Mouse (Mus musculus): ENCODE measurements around the gene Mrpl27. TPM values are rescaled to one million over a fixed set of nuclear protein-coding genes. Genes with fewer than 3 reads are reported as not detected.

Mrpl27 gene
- 122 and 147 TPM in 2 replicates for polyA plus RNA-seq (2014; fragmentation: Nextera tagmentation; extraction: Ambion mirVana)

GRCm38 (mm10) chr11:94653663-94654436 lies at the start of gene Mrpl27, which contains the start of gene Eme1:
Mrpl27 (plus strand) TSS chr11:94653767.
Eme1 (minus strand) TSS chr11:94653964.
- peak; percentile 94 for ATAC-seq (ENCODE audit: low read depth)
- peaks cover 9% of the 10 kb centered on the region; the same call in 1 of the 2 replicates for H3K4me1 ChIP-seq (ENCODE audit: control insufficient read depth, insufficient read depth, low read length)
- no peaks in the 10 kb centered on the region for H3K27me3 ChIP-seq (ENCODE audit: control insufficient read depth, insufficient read depth, low read length)
- peak within 1 kb of the TSS; percentile 56 for H3K4me3 ChIP-seq (ENCODE audit: low read depth, low read length)
- peak within 1 kb of the TSS; percentile 69 for H3K4me2 ChIP-seq (ENCODE audit: low read depth, low read length)
- peaks cover 5% of the 10 kb centered on the region; the same call in 1 of the 2 replicates for H3K36me3 ChIP-seq (ENCODE audit: control insufficient read depth, insufficient read depth, low read length)
- no peaks in the 10 kb centered on the region for H3K9me3 ChIP-seq (ENCODE audit: control insufficient read depth, low read length)
- peak within 1 kb of the TSS; percentile 86 for H3K27ac ChIP-seq (ENCODE audit: low read depth, low read length)
- peak within 1 kb of the TSS; percentile 62 for H3K9ac ChIP-seq (replicated peaks; ENCODE audit: low read depth, low read length)
- under 1% methylated on average over 32 of the region's 32 CpGs for WGBS

GRCm38 (mm10) chr11:94610744-94611740 lies 42.5 kb upstream of the Mrpl27 start:
- Histone ChIP-seq H3K9me3 (ENCODE audit: control insufficient read depth, low read length) (no peaks in the 10 kb centered on the region), H3K9ac (replicated peaks; ENCODE audit: low read depth, low read length) (no peak overlapping the region), H3K4me3 (ENCODE audit: low read depth, low read length) (no peak overlapping the region), H3K36me3 (ENCODE audit: control insufficient read depth, insufficient read depth, low read length) (no peaks in the 10 kb centered on the region), H3K27me3 (ENCODE audit: control insufficient read depth, insufficient read depth, low read length) (no peaks in the 10 kb centered on the region), H3K4me1 (ENCODE audit: control insufficient read depth, insufficient read depth, low read length) (no peaks in the 10 kb centered on the region), H3K4me2 (ENCODE audit: low read depth, low read length) (no peak overlapping the region), H3K27ac (ENCODE audit: low read depth, low read length) (no peak overlapping the region)
- 51% methylated on average over 4 of the region's 4 CpGs for WGBS
- peak; percentile 87 for ATAC-seq (ENCODE audit: low read depth)

- 67% methylated on average over 4 of the region's 4 CpGs for WGBS
- H3K4me1 ChIP-seq (ENCODE audit: control insufficient read depth, insufficient read depth, low read length) = no peaks in the 10 kb centered on the region
- no peak for ATAC-seq (ENCODE audit: low read depth)
- H3K9me3 ChIP-seq (ENCODE audit: control insufficient read depth, low read length) = no peaks in the 10 kb centered on the region
- H3K27ac ChIP-seq (ENCODE audit: low read depth, low read length) = no peak overlapping the region
- no peaks in the 10 kb centered on the region for H3K36me3 ChIP-seq (ENCODE audit: control insufficient read depth, insufficient read depth, low read length)
- no peak overlapping the region for H3K4me2 ChIP-seq (ENCODE audit: low read depth, low read length)
- H3K9ac ChIP-seq (replicated peaks; ENCODE audit: low read depth, low read length) = no peak overlapping the region
- H3K27me3 ChIP-seq (ENCODE audit: control insufficient read depth, insufficient read depth, low read length) = no peaks in the 10 kb centered on the region
- H3K4me3 ChIP-seq (ENCODE audit: low read depth, low read length) = no peak overlapping the region
These were observed 39.0 kb upstream of the Mrpl27 start for GRCm38 (mm10) chr11:94614603-94615002.

DNA sequence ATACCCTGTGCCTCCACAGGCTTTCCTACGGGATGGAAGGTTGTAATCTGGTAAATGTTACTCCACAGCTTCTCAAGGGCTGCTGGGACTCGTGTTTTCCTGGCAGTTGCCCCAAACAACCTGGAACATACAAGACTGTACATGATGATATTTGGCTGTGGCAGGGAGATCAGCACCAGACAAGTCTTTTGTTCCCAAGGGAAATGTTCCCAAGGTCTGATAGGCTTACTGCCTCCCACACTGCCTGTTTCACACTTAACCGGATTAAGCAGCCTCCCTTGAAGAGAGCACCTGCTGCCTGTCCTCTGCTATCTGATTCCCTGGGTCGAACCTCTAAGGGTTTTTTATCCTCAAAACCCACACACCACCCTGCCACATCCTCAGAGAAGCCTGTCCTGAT lies 38.1 kb upstream of the Mrpl27 start:
- H3K27ac ChIP-seq (ENCODE audit: low read depth, low read length) = no peak overlapping the region
- no peak overlapping the region for H3K4me2 ChIP-seq (ENCODE audit: low read depth, low read length)
- H3K4me3 ChIP-seq (ENCODE audit: low read depth, low read length) = no peak overlapping the region
- no peak for ATAC-seq (ENCODE audit: low read depth)
- H3K36me3 ChIP-seq (ENCODE audit: control insufficient read depth, insufficient read depth, low read length) = no peaks in the 10 kb centered on the region
- H3K27me3 ChIP-seq (ENCODE audit: control insufficient read depth, insufficient read depth, low read length) = no peaks in the 10 kb centered on the region
- no peaks in the 10 kb centered on the region for H3K9me3 ChIP-seq (ENCODE audit: control insufficient read depth, low read length)
- 47% methylated on average over 4 of the region's 4 CpGs for WGBS
- H3K4me1 ChIP-seq (ENCODE audit: control insufficient read depth, insufficient read depth, low read length) = no peaks in the 10 kb centered on the region
- H3K9ac ChIP-seq (replicated peaks; ENCODE audit: low read depth, low read length) = no peak overlapping the region

- no peak for ATAC-seq (ENCODE audit: low read depth)
- H3K9me3 ChIP-seq (ENCODE audit: control insufficient read depth, low read length) = no peaks in the 10 kb centered on the region
These were observed 35.9 kb upstream of the Mrpl27 start for GRCm38 (mm10) chr11:94617646-94618045.

DNA sequence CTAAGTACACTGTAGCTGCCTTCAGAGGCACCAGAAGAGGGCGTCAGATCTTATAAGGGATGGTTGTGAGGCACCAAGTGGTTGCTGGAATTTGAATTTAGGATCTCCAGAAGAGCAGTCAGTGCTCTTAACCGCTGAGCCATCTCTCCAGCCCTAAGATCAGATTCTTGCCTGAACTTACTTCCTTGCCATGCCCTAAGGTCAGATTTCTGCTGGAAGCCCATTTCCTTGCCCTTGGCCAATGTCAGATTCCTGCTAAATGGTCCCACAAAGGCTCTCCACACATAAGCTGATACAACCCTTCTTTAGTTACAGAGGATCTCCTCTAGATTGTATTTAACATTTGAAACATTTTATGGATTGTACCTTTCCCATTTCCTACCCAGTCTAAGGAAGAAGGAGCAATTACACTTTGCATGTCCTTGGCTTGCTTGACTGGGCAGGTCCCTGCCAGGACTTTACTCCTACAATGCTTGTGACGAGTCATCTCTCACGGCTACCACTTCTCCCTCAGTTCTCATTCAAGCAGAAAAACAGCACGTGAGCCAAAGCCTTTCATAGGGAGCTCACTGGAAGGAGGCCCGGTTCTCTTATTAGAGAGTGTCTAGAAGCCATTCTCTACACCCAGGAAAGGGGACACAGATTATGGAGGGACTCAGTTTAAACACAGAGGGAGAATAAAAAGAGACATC lies 32.7 kb upstream of the Mrpl27 start:
- WGBS = 59% methylated on average over 6 of the region's 6 CpGs
- Histone ChIP-seq H3K4me1 (ENCODE audit: control insufficient read depth, insufficient read depth, low read length) (no peaks in the 10 kb centered on the region), H3K27me3 (ENCODE audit: control insufficient read depth, insufficient read depth, low read length) (no peaks in the 10 kb centered on the region), H3K27ac (ENCODE audit: low read depth, low read length) (no peak overlapping the region), H3K9ac (replicated peaks; ENCODE audit: low read depth, low read length) (no peak overlapping the region), H3K4me2 (ENCODE audit: low read depth, low read length) (no peak overlapping the region), H3K4me3 (ENCODE audit: low read depth, low read length) (no peak overlapping the region), H3K9me3 (ENCODE audit: control insufficient read depth, low read length) (no peaks in the 10 kb centered on the region), H3K36me3 (ENCODE audit: control insufficient read depth, insufficient read depth, low read length) (no peaks in the 10 kb centered on the region)
- no peak for ATAC-seq (ENCODE audit: low read depth)

More at GRCm38 (mm10) chr11:94617646-94618045, 35.9 kb upstream of the Mrpl27 start:
- 93% methylated on average over 2 of the region's 2 CpGs for WGBS
- no peak overlapping the region for H3K4me2 ChIP-seq (ENCODE audit: low read depth, low read length)
- no peak overlapping the region for H3K9ac ChIP-seq (replicated peaks; ENCODE audit: low read depth, low read length)
- H3K27ac ChIP-seq (ENCODE audit: low read depth, low read length) = no peak overlapping the region
- no peaks in the 10 kb centered on the region for H3K36me3 ChIP-seq (ENCODE audit: control insufficient read depth, insufficient read depth, low read length)
- H3K4me3 ChIP-seq (ENCODE audit: low read depth, low read length) = no peak overlapping the region
- no peaks in the 10 kb centered on the region for H3K27me3 ChIP-seq (ENCODE audit: control insufficient read depth, insufficient read depth, low read length)
- no peaks in the 10 kb centered on the region for H3K4me1 ChIP-seq (ENCODE audit: control insufficient read depth, insufficient read depth, low read length)

DNA sequence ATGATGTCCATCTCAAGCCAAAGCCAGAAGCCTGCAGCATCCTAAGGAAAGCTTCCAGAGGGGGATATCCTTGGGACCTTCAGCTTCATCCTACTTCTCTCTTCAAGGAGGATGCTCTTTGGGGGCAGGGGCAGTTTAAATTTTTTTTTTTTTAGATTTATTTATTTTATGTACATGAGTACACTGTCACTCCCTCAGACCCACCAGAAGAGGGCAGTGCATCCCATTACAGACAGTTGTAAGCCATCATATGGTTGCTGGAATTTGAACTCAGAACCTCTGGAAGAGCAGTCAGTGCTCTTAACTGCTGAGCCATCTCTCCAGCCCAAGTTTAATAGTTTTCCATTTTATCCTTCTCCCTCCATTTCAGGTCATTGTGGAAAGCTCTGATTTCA lies 32.1 kb upstream of the Mrpl27 start:
- Histone ChIP-seq H3K4me3 (ENCODE audit: low read depth, low read length) (no peak overlapping the region), H3K4me1 (ENCODE audit: control insufficient read depth, insufficient read depth, low read length) (no peaks in the 10 kb centered on the region), H3K9ac (replicated peaks; ENCODE audit: low read depth, low read length) (no peak overlapping the region), H3K27ac (ENCODE audit: low read depth, low read length) (no peak overlapping the region), H3K36me3 (ENCODE audit: control insufficient read depth, insufficient read depth, low read length) (no peaks in the 10 kb centered on the region), H3K4me2 (ENCODE audit: low read depth, low read length) (no peak overlapping the region), H3K9me3 (ENCODE audit: control insufficient read depth, low read length) (no peaks in the 10 kb centered on the region), H3K27me3 (ENCODE audit: control insufficient read depth, insufficient read depth, low read length) (no peaks in the 10 kb centered on the region)
- ATAC-seq (ENCODE audit: low read depth) = no peak

DNA sequence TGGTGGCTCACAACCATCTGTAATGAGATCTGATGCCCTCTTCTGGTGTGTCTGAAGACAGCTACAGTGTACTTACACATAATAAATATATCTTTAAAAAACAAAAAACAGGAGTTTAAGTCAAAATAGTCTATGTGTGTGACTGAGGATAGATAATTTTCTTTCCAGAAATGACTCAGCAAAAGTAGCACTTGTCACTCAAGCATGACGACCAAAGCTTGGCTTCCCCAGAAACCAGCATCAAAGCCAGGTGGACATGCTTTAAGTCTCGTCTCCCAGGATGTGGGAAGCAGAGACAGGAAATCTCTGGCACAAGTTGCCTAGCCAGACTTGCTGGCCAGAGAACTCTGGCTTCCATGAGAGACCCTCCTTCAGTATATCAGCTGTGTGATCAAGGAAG lies 31.4 kb upstream of the Mrpl27 start:
- Histone ChIP-seq H3K27me3 (ENCODE audit: control insufficient read depth, insufficient read depth, low read length) (no peaks in the 10 kb centered on the region), H3K27ac (ENCODE audit: low read depth, low read length) (no peak overlapping the region), H3K36me3 (ENCODE audit: control insufficient read depth, insufficient read depth, low read length) (no peaks in the 10 kb centered on the region), H3K9ac (replicated peaks; ENCODE audit: low read depth, low read length) (no peak overlapping the region), H3K4me3 (ENCODE audit: low read depth, low read length) (no peak overlapping the region), H3K9me3 (ENCODE audit: control insufficient read depth, low read length) (no peaks in the 10 kb centered on the region), H3K4me1 (ENCODE audit: control insufficient read depth, insufficient read depth, low read length) (no peaks in the 10 kb centered on the region), H3K4me2 (ENCODE audit: low read depth, low read length) (no peak overlapping the region)
- 79% methylated on average over 2 of the region's 2 CpGs for WGBS
- ATAC-seq (ENCODE audit: low read depth) = no peak
